Mouse (Mus musculus) G1E (cell line): ENCODE results near the gene Kdelc1. TPM values are rescaled to one million over a fixed set of nuclear protein-coding genes. Genes with fewer than 3 reads are reported as not detected.
A peak's percentile ranks its signal among the peaks of the same experiment; 100 is the strongest.

ENCODE experiments used
- ATAC-seq: 2 replicates; pipeline ENCODE4 v1.8.0; 2016; ENCODE audit warnings: mild to moderate bottlenecking; ENCODE audit not compliant: insufficient number of reproducible peaks, poor library complexity, low FRiP score, severe bottlenecking; ENCODE audit errors: extremely low read depth
- DNase-seq: peaks from one replicate; pipeline ENCODE4 v3.0.0; 2012; ENCODE audit warnings: low spot score
- H3K27me3 ChIP-seq: 2 replicates; pipeline ENCODE4 v1.6.1; 2012; ENCODE audit warnings: mild to moderate bottlenecking, low read length, inconsistent platforms; ENCODE audit not compliant: insufficient read depth
- H3K36me3 ChIP-seq: replicated peaks from 2 replicates; pipeline ENCODE3; 2012; ENCODE audit warnings: mild to moderate bottlenecking, inconsistent platforms
- H3K4me1 ChIP-seq: 2 replicates; pipeline ENCODE4 v1.6.1; 2012; ENCODE audit warnings: low read depth, low read length, inconsistent platforms, mixed read lengths; ENCODE audit not compliant: insufficient read depth
- H3K4me3 ChIP-seq: 2 replicates; pipeline ENCODE4 v1.5.1; 2012; ENCODE audit warnings: low read depth, mild to moderate bottlenecking, inconsistent platforms, low read length, moderate library complexity, mixed read lengths
- H3K9me3 ChIP-seq: replicated peaks from 2 replicates; pipeline ENCODE4 v1.6.1; 2012; ENCODE audit warnings: inconsistent platforms
- CTCF ChIP-seq: IDR thresholded peaks from 2 replicates; pipeline ENCODE4 v1.5.1; 2012; ENCODE audit warnings: low read depth, low read length, inconsistent platforms, mixed read lengths
- GATA1 ChIP-seq: IDR thresholded peaks from 2 replicates; pipeline ENCODE4 v1.6.1; 2012; ENCODE audit warnings: borderline replicate concordance, low read length, inconsistent platforms, mixed read lengths
- GATA2 ChIP-seq: IDR thresholded peaks from 2 replicates; pipeline ENCODE4 v1.6.1; 2012; ENCODE audit warnings: low read depth, low read length, inconsistent platforms, borderline replicate concordance
- POLR2AphosphoS5 ChIP-seq: IDR thresholded peaks from 2 replicates; pipeline ENCODE4 v1.6.1; 2012; ENCODE audit warnings: low read depth, low read length, inconsistent platforms; ENCODE audit not compliant: insufficient replicate concordance
- TAL1 ChIP-seq: conservative IDR thresholded peaks from 2 replicates; pipeline ENCODE4 v1.6.1; 2012; ENCODE audit warnings: low read depth, low read length, inconsistent platforms, mixed read lengths
- polyA plus RNA-seq: library from polyadenylated mRNA; stranded (reverse); fragments of >175 nt; gene quantifications from 2 replicates; pipeline ENCODE4 v1.2.3, GENCODE M21; 2012
- total RNA-seq, 2 experiments: library from RNA; stranded (forward) in 1 of 2; stranded (reverse) in 1 of 2; fragments of 200-1000 nt in 1 of 2; fragments of >200 nt in 1 of 2; fragmentation: Nextera tagmentation in 1 of 2; gene quantifications; 2 replicates each; pipeline ENCODE4 v1.2.3; 2014 to 2017

Kdelc1 gene
- total and polyA plus RNA-seq, 3 experiments = 7.0 to 67.5 (median 26.2) TPM

GRCm38 (mm10) chr1:44101448-44102225 lies 17.0 kb downstream of the Kdelc1 start:
- H3K27me3 ChIP-seq = no peaks in the 10 kb centered on the region
- peaks cover 22% of the 10 kb centered on the region for H3K4me1 ChIP-seq
- DNase-seq (peak; percentile 39), ATAC-seq (peak; percentile 41)
- H3K9me3 ChIP-seq = no peaks in the 10 kb centered on the region
- TF ChIP-seq CTCF = no peak
- no peak for TF ChIP-seq POLR2AphosphoS5
- TF ChIP-seq TAL1 = no peak
- no peak for TF ChIP-seq GATA2
- no peak for TF ChIP-seq GATA1
- peak overlapping the region; percentile 96 for H3K4me3 ChIP-seq
- peaks cover 43% of the 10 kb centered on the region for H3K36me3 ChIP-seq

- Histone ChIP-seq H3K27me3 (peaks cover 14% of the 10 kb centered on the region; the same call in 1 of the 2 replicates), H3K36me3 (no peaks in the 10 kb centered on the region), H3K9me3 (no peaks in the 10 kb centered on the region), H3K4me1 (no peaks in the 10 kb centered on the region), H3K4me3 (no peak overlapping the region)
- 0 out of 2 replicates have a peak, but pooled peaks have one; percentile 15 for ATAC-seq
- no peak for TF ChIP-seq TAL1
- TF ChIP-seq CTCF = peak; percentile 51; the same call in 1 of the 2 replicates
- DNase-seq = no peak
These were observed 54.0 kb downstream of the Kdelc1 start for GRCm38 (mm10) chr1:44064625-44065024.

- no peaks in the 10 kb centered on the region for H3K36me3 ChIP-seq
- no peak overlapping the region for H3K4me3 ChIP-seq
- peaks cover 13% of the 10 kb centered on the region; the same call in 1 of the 2 replicates for H3K27me3 ChIP-seq
- no peaks in the 10 kb centered on the region for H3K9me3 ChIP-seq
- no peaks in the 10 kb centered on the region for H3K4me1 ChIP-seq
- no peak for ATAC-seq
- no peak for DNase-seq
- TF ChIP-seq POLR2AphosphoS5 (no peak), CTCF (no peak), TAL1 (no peak), GATA2 (no peak), GATA1 (no peak)
These were observed 55.2 kb downstream of the Kdelc1 start for GRCm38 (mm10) chr1:44063439-44063838.

GRCm38 (mm10) chr1:44061836-44062235 lies 56.8 kb downstream of the Kdelc1 start, which contains the start of gene Gm8251:
TSS of gene Gm8251 (minus strand) at chr1:44061936.
- Histone ChIP-seq H3K4me1 (no peaks in the 10 kb centered on the region), H3K36me3 (no peaks in the 10 kb centered on the region), H3K9me3 (no peaks in the 10 kb centered on the region), H3K27me3 (peaks cover 7% of the 10 kb centered on the region; the same call in 1 of the 2 replicates), H3K4me3 (no peak within 1 kb of the TSS)
- TF ChIP-seq CTCF = no peak
- TF ChIP-seq TAL1 = no peak
- no peak for TF ChIP-seq GATA2
- no peak for TF ChIP-seq POLR2AphosphoS5
- no peak for TF ChIP-seq GATA1
- DNase-seq (no peak), ATAC-seq (no peak)

- H3K9me3 ChIP-seq = no peaks in the 10 kb centered on the region
- H3K36me3 ChIP-seq = no peaks in the 10 kb centered on the region
- H3K4me1 ChIP-seq = no peaks in the 10 kb centered on the region
- no peak overlapping the region for H3K4me3 ChIP-seq
- DNase-seq = no peak
- TF ChIP-seq POLR2AphosphoS5 (no peak), GATA2 (no peak), CTCF (no peak), GATA1 (no peak), TAL1 (no peak)
- no peaks in the 10 kb centered on the region; the same call in 1 of the 2 replicates for H3K27me3 ChIP-seq
- ATAC-seq = no peak
These were observed 60.8 kb downstream of the Kdelc1 start for GRCm38 (mm10) chr1:44057805-44058204.

Other genes with a start within 250 kb of the Kdelc1 start
- gene Tpp2, start 185.2 kb downstream of the Kdelc1 start, total RNA-seq (2014; fragmentation: Nextera tagmentation) = 215 and 240 TPM in 2 replicates
- 204 and 246 TPM in 2 replicates for gene Tpp2, start 185.2 kb downstream of the Kdelc1 start, total RNA-seq (2017)
- gene Tpp2, start 185.2 kb downstream of the Kdelc1 start, polyA plus RNA-seq = 19.0 and 19.4 TPM in 2 replicates
- not detected in 2 replicates for gene Mettl21c, start 98.8 kb downstream of the Kdelc1 start, total RNA-seq (2014; fragmentation: Nextera tagmentation)
- gene Mettl21c, start 98.8 kb downstream of the Kdelc1 start, total RNA-seq (2017) = 0.44 TPM in 1 of 2 replicates, not detected in the other
- not detected in 2 replicates for gene Mettl21c, start 98.8 kb downstream of the Kdelc1 start, polyA plus RNA-seq
- not detected in 2 replicates for gene Gm8251, start 56.9 kb downstream of the Kdelc1 start, total RNA-seq (2014; fragmentation: Nextera tagmentation)
- 0.22 and 0.29 TPM in 2 replicates for gene Gm8251, start 56.9 kb downstream of the Kdelc1 start, total RNA-seq (2017)
- 0.01 TPM in 1 of 2 replicates, not detected in the other for gene Gm8251, start 56.9 kb downstream of the Kdelc1 start, polyA plus RNA-seq
- 65.6 and 102 TPM in 2 replicates for gene Tex30, start 16.4 kb downstream of the Kdelc1 start, total RNA-seq (2014; fragmentation: Nextera tagmentation)
- gene Tex30, start 16.4 kb downstream of the Kdelc1 start, total RNA-seq (2017) = 125 and 159 TPM in 2 replicates
- 7.6 and 12.8 TPM in 2 replicates for gene Tex30, start 16.4 kb downstream of the Kdelc1 start, polyA plus RNA-seq
- gene Bivm, start 149 bp upstream of the Kdelc1 start, total RNA-seq (2014; fragmentation: Nextera tagmentation) = 68.8 and 70.1 TPM in 2 replicates
- 26.1 and 28.9 TPM in 2 replicates for gene Bivm, start 149 bp upstream of the Kdelc1 start, total RNA-seq (2017)
- 4.8 and 6.4 TPM in 2 replicates for gene Bivm, start 149 bp upstream of the Kdelc1 start, polyA plus RNA-seq
- 45.3 and 49.5 TPM in 2 replicates for gene Ercc5, start 28.9 kb upstream of the Kdelc1 start, total RNA-seq (2014; fragmentation: Nextera tagmentation)
- 30.8 and 33.8 TPM in 2 replicates for gene Ercc5, start 28.9 kb upstream of the Kdelc1 start, total RNA-seq (2017)
- gene Ercc5, start 28.9 kb upstream of the Kdelc1 start, polyA plus RNA-seq = 6.4 and 6.7 TPM in 2 replicates
- gene Mettl21e, start 100.2 kb upstream of the Kdelc1 start, total RNA-seq (2014; fragmentation: Nextera tagmentation) = not detected in 2 replicates
- gene Mettl21e, start 100.2 kb upstream of the Kdelc1 start, total RNA-seq (2017) = 0.06 and 0.16 TPM in 2 replicates
- not detected in 2 replicates for gene Mettl21e, start 100.2 kb upstream of the Kdelc1 start, polyA plus RNA-seq